Mouse (Mus musculus) heart, embryonic 16.5 days (tissue): ENCODE results near the gene Dnajc17. TPM values are rescaled to one million over a fixed set of nuclear protein-coding genes. Genes with fewer than 3 reads are reported as not detected.

Source experiments
- ATAC-seq: fragments of 200-750 bp; cut with Nextera tagmentation; replicated peaks from 2 replicates; pipeline ENCODE4 v1.8.0; 2017; ENCODE audit warnings: moderate number of reproducible peaks; ENCODE audit not compliant: insufficient read depth, low FRiP score; ENCODE audit errors: extremely low read depth
- H3K27ac ChIP-seq: fragments of 300-500 bp; sonication (generic); 2 replicates; pipeline ENCODE4 v1.5.1; 2014; ENCODE audit warnings: mild to moderate bottlenecking, low read length, control low read depth, moderate library complexity
- H3K27me3 ChIP-seq: fragments of 300-500 bp; sonication (generic); 2 replicates; pipeline ENCODE4 v1.6.1; 2014; ENCODE audit warnings: low read length, mixed read lengths; ENCODE audit not compliant: control insufficient read depth, insufficient read depth
- H3K36me3 ChIP-seq: fragments of 300-500 bp; sonication (generic); 2 replicates; pipeline ENCODE4 v1.6.1; 2014; ENCODE audit not compliant: control insufficient read depth, insufficient read depth
- H3K4me1 ChIP-seq: fragments of 300-500 bp; sonication (generic); 2 replicates; pipeline ENCODE4 v1.6.1; 2014; ENCODE audit warnings: low read length, mixed read lengths; ENCODE audit not compliant: control insufficient read depth, insufficient read depth
- H3K4me2 ChIP-seq: fragments of 300-500 bp; sonication (generic); 2 replicates; pipeline ENCODE4 v1.6.1; 2014; ENCODE audit warnings: low read depth, mild to moderate bottlenecking, control low read depth, low read length
- H3K4me3 ChIP-seq: fragments of 300-500 bp; sonication (generic); 2 replicates; pipeline ENCODE4 v1.5.1; 2014; ENCODE audit warnings: mild to moderate bottlenecking, control low read depth, low read length
- H3K9ac ChIP-seq: fragments of 300-500 bp; sonication (generic); 2 replicates; pipeline ENCODE4 v1.6.1; 2014; ENCODE audit warnings: low read length, control low read depth
- H3K9me3 ChIP-seq: fragments of 300-500 bp; sonication (generic); replicated peaks from 2 replicates; pipeline ENCODE4 v1.6.1; 2016; ENCODE audit warnings: low read length; ENCODE audit not compliant: control insufficient read depth
- WGBS: fragments of 180-500 bp; shearing (Covaris S2); extraction: QIAGEN DNeasy Blood & Tissue Kit; methylation state at CpG from one replicate; pipeline ENCODE4 v1.1.7; 2014; 5-methylcytosine and 5-hydroxymethylcytosine counted together
- polyA plus RNA-seq: library from polyadenylated mRNA; unstranded; fragments of >200 nt; fragmentation: Nextera tagmentation; extraction: Ambion mirVana; gene quantifications from 2 replicates; pipeline ENCODE4 v1.2.1, GENCODE M21; 2015

The Dnajc17 gene
- 10.5 and 11.2 TPM in 2 replicates for polyA plus RNA-seq

GRCm38 (mm10) chr2:119208344-119209175 lies at the start of gene Dnajc17, which contains the start of gene Zfyve19:
Dnajc17 (minus strand) TSS chr2:119208795.
Zfyve19 (plus strand) TSS chr2:119208617.
- H3K9me3 ChIP-seq: no peaks in the 10 kb centered on the region
- H3K36me3 ChIP-seq: peaks cover 21% of the 10 kb centered on the region
- under 1% methylated on average over 51 of the region's 51 CpGs for WGBS
- peak within 1 kb of the TSS; percentile 92 for H3K27ac ChIP-seq
- peaks cover 5% of the 10 kb centered on the region for H3K4me1 ChIP-seq
- no peaks in the 10 kb centered on the region for H3K27me3 ChIP-seq
- peak within 1 kb of the TSS; percentile 87 for H3K4me3 ChIP-seq
- peak; percentile 97 for ATAC-seq
- H3K9ac ChIP-seq: peak within 1 kb of the TSS; percentile 89
- H3K4me2 ChIP-seq: peak within 1 kb of the TSS; percentile 79

- Histone ChIP-seq H3K9me3 (no peaks in the 10 kb centered on the region), H3K4me2 (no peak overlapping the region), H3K27me3 (peaks cover 14% of the 10 kb centered on the region), H3K4me1 (peaks cover 4% of the 10 kb centered on the region), H3K27ac (no peak overlapping the region), H3K9ac (no peak overlapping the region), H3K36me3 (no peaks in the 10 kb centered on the region), H3K4me3 (no peak overlapping the region)
- ATAC-seq: no peak
- WGBS: 26% methylated on average over 7 of the region's 7 CpGs
These were observed 46.4 kb upstream of the Dnajc17 start for GRCm38 (mm10) chr2:119254976-119255375.

DNA sequence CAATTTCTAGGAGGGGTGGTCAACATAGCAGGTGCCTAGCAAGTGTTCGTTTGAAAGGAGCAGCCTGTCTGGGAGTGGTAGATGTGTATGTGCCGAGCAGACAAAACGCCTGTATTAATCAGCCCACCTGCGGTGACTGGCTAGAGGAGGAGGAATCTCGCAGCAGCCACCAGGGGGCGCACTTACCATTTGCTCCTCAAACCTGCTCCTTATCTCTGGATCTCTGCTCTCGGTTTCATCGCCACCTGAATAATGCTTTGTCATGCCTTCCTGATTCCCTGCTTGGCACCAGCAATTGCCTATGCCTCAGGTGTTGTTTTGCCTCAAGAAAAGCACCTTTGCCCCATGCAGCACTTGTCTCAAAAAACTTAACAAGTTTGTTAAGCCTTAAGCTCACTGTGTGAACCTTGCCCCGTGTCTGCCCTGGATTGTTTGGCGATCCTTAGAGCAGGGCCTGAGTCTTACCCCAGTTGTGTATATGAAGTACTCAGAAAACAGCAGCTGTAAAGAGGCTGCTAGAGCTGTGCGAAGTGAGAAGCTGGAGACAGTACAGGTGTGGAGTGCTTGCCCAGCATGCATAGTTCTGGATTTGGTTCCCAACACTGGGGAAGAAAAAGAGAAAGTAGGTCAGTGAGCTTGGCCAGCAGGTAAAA lies 42.4 kb upstream of the Dnajc17 start:
- H3K9ac ChIP-seq: no peak overlapping the region
- H3K4me3 ChIP-seq: peak overlapping the region; percentile 24; the same call in 1 of the 2 replicates
- H3K9me3 ChIP-seq: no peaks in the 10 kb centered on the region
- no peaks in the 10 kb centered on the region for H3K36me3 ChIP-seq
- peak; percentile 71; the same call in 1 of the 2 replicates for ATAC-seq
- H3K27ac ChIP-seq: no peak overlapping the region
- WGBS: 12% methylated on average over 11 of the region's 11 CpGs
- H3K4me1 ChIP-seq: peaks cover 4% of the 10 kb centered on the region
- H3K4me2 ChIP-seq: peak overlapping the region; percentile 61
- H3K27me3 ChIP-seq: peaks cover 12% of the 10 kb centered on the region

GRCm38 (mm10) chr2:119250377-119250776 lies 41.8 kb upstream of the Dnajc17 start:
- ATAC-seq: no peak
- Histone ChIP-seq H3K36me3 (no peaks in the 10 kb centered on the region), H3K9me3 (no peaks in the 10 kb centered on the region), H3K4me1 (peaks cover 4% of the 10 kb centered on the region), H3K27ac (no peak overlapping the region), H3K4me2 (no peak overlapping the region), H3K27me3 (peaks cover 10% of the 10 kb centered on the region), H3K9ac (no peak overlapping the region), H3K4me3 (no peak overlapping the region)
- 57% methylated on average over 5 of the region's 5 CpGs for WGBS

- peaks cover 4% of the 10 kb centered on the region for H3K4me1 ChIP-seq
- no peak for ATAC-seq
- whole genome bisulfite sequencing: 52% methylated on average over 4 of the region's 4 CpGs
These were observed 41.0 kb upstream of the Dnajc17 start for GRCm38 (mm10) chr2:119249592-119250061.

DNA sequence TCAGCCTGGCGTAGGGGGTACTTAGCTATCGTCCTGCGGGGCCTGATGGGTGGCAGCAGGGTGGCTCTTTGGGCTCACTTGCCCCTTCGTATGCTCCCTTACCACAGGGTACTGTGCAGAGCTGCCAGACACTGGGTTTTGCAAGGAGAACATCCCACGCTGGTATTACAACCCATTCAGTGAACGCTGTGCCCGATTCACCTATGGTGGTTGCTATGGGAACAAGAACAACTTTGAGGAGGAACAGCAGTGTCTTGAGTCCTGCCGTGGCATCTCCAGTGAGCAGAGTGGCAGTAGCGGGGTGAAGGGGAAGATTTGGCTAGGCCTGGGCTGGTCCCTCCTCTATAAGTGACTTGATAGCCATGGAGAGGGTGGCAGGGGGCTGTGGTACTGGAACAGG lies 39.3 kb upstream of the Dnajc17 start:
- H3K4me2 ChIP-seq: no peak overlapping the region
- no peaks in the 10 kb centered on the region for H3K9me3 ChIP-seq
- no peak overlapping the region for H3K9ac ChIP-seq
- H3K27ac ChIP-seq: no peak overlapping the region
- H3K4me3 ChIP-seq: no peak overlapping the region
- H3K36me3 ChIP-seq: no peaks in the 10 kb centered on the region
- H3K4me1 ChIP-seq: peaks cover 4% of the 10 kb centered on the region
- ATAC-seq: no peak
- 80% methylated on average over 9 of the region's 9 CpGs for WGBS
- H3K27me3 ChIP-seq: peaks cover 3% of the 10 kb centered on the region

More at GRCm38 (mm10) chr2:119249592-119250061, 41.0 kb upstream of the Dnajc17 start:
- no peak overlapping the region for H3K27ac ChIP-seq
- H3K36me3 ChIP-seq: no peaks in the 10 kb centered on the region
- H3K27me3 ChIP-seq: peaks cover 9% of the 10 kb centered on the region
- no peaks in the 10 kb centered on the region for H3K9me3 ChIP-seq
- H3K4me3 ChIP-seq: no peak overlapping the region
- H3K9ac ChIP-seq: no peak overlapping the region
- H3K4me2 ChIP-seq: no peak overlapping the region

DNA sequence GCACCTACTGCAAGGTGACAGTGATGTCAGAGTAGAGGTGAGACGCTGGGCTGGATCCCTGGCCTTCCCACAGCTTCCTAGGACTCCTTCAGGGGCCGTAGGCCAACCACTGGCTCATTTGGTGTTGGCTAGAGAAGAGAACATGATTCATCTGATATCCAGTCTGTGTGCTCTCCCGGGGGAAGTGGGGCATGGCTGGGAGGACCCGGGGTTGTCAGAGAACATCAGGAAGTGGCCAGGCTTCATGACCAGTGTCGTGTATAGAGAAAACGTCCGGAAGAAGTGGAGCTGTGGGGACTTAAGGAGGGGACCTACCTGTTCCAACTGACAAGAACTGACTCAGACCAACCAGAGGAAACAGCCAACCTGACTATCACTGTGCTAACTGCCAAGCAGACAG lies 36.7 kb upstream of the Dnajc17 start:
- no peak for ATAC-seq
- Histone ChIP-seq H3K9ac (no peak overlapping the region), H3K4me2 (no peak overlapping the region), H3K27ac (no peak overlapping the region), H3K27me3 (peaks cover under 1% of the 10 kb centered on the region), H3K9me3 (no peaks in the 10 kb centered on the region), H3K4me1 (no peaks in the 10 kb centered on the region), H3K4me3 (no peak overlapping the region), H3K36me3 (no peaks in the 10 kb centered on the region)
- 72% methylated on average over 7 of the region's 7 CpGs for WGBS

GRCm38 (mm10) chr2:119242548-119242947 lies 34.0 kb upstream of the Dnajc17 start:
- Histone ChIP-seq H3K27ac (no peak overlapping the region), H3K36me3 (no peaks in the 10 kb centered on the region), H3K27me3 (peaks cover 23% of the 10 kb centered on the region), H3K9me3 (no peaks in the 10 kb centered on the region), H3K4me3 (no peak overlapping the region), H3K4me1 (0 out of 2 replicates have a peak, but pooled peaks cover 2% of the 10 kb centered on the region), H3K9ac (no peak overlapping the region), H3K4me2 (no peak overlapping the region)
- no peak for ATAC-seq
- 69% methylated on average over 9 of the region's 9 CpGs for WGBS

- peaks cover 41% of the 10 kb centered on the region for H3K27me3 ChIP-seq
These were observed 32.2 kb upstream of the Dnajc17 start for GRCm38 (mm10) chr2:119240819-119241186.

More at GRCm38 (mm10) chr2:119240819-119241186, 32.2 kb upstream of the Dnajc17 start:
- 71% methylated on average over 4 of the region's 4 CpGs for WGBS
- ATAC-seq: no peak
- H3K27ac ChIP-seq: no peak overlapping the region
- no peak overlapping the region for H3K4me3 ChIP-seq
- H3K4me1 ChIP-seq: peaks cover 9% of the 10 kb centered on the region
- H3K4me2 ChIP-seq: no peak overlapping the region
- H3K9me3 ChIP-seq: no peaks in the 10 kb centered on the region
- no peaks in the 10 kb centered on the region for H3K36me3 ChIP-seq
- H3K9ac ChIP-seq: no peak overlapping the region
